Mouse (Mus musculus): ENCODE measurements around the gene Gm8020. TPM values are rescaled to one million over a fixed set of nuclear protein-coding genes. Genes with fewer than 3 reads are reported as not detected.

The Gm8020 gene
- not detected in 2 replicates for polyA plus RNA-seq (2012; rRNA removed; ENCODE audit: low replicate concordance)

GRCm38 (mm10) chr14:42502249-42502648 lies at the start of gene Gm8020:
Gene Gm8020, minus strand, starts transcription at chr14:42502349.

GRCm38 (mm10) chr14:42524182-42524581 lies 22.0 kb upstream of the Gm8020 start, which contains the start of gene Gm8024:
Gene Gm8024, minus strand, starts transcription at chr14:42524282.

GRCm38 (mm10) chr14:42463581-42463980 lies 38.6 kb downstream of the Gm8020 start, which contains the start of gene Gm8011:
Gene Gm8011, plus strand, starts transcription at chr14:42463881.

Other genes starting within 250 kb of the Gm8020 start
- gene Gm17026, start 242.3 kb downstream of the Gm8020 start, polyA plus RNA-seq (2012; rRNA removed; ENCODE audit: low replicate concordance), result not detected in 2 replicates
- gene Gm9611, start 205.0 kb downstream of the Gm8020 start, polyA plus RNA-seq (2012; rRNA removed; ENCODE audit: low replicate concordance), result not detected in 2 replicates
- gene Gm7995, start 192.1 kb downstream of the Gm8020 start, polyA plus RNA-seq (2012; rRNA removed; ENCODE audit: low replicate concordance), result not detected in 2 replicates
- not detected in 2 replicates for gene Gm8005, start 62.7 kb downstream of the Gm8020 start, polyA plus RNA-seq (2012; rRNA removed; ENCODE audit: low replicate concordance)
- not detected in 2 replicates for gene Gm8011, start 38.5 kb downstream of the Gm8020 start, polyA plus RNA-seq (2012; rRNA removed; ENCODE audit: low replicate concordance)
- gene Gm8024, start 21.9 kb upstream of the Gm8020 start, polyA plus RNA-seq (2012; rRNA removed; ENCODE audit: low replicate concordance), result not detected in 2 replicates
- not detected in 2 replicates for gene Gm17124, start 97.5 kb upstream of the Gm8020 start, polyA plus RNA-seq (2012; rRNA removed; ENCODE audit: low replicate concordance)
- gene Gm3633, start 139.6 kb upstream of the Gm8020 start, polyA plus RNA-seq (2012; rRNA removed; ENCODE audit: low replicate concordance), result not detected in 2 replicates
- not detected in 2 replicates for gene Gm10378, start 153.6 kb upstream of the Gm8020 start, polyA plus RNA-seq (2012; rRNA removed; ENCODE audit: low replicate concordance)

Data from mammary gland, adult 2 months (tissue).